Mouse (Mus musculus): ENCODE data around the gene Inpp5d. TPM values are rescaled to one million over a fixed set of nuclear protein-coding genes. Genes with fewer than 3 reads are reported as not detected.

Gene Inpp5d
- polyA plus RNA-seq, 1 experiment from 2014 or later, result 17.1 TPM

DNA sequence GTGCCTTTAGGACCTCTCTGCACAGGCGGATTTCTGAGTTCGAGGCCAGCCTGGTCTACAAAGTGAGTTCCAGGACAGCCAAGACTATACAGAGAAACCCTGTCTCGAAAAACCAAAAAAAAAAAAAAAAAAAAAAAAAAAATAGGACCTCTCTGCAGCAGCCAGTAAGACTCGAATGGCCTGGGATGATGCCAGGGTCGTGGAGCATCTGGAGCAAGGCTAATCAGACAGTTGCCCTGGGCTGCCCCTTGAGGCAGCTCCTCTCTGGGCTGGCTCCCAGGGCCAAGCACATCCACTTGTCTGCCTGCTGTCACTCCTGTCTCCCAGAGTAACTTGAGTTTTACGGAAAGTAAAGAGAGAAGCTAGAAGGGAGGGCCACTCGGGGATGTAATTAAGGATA, 24.9 kb downstream of the Inpp5d start:
- Histone ChIP-seq H3K27me3 (replicated peaks) (no peaks in the 10 kb centered on the region), H3K36me3 (peaks cover 20% of the 10 kb centered on the region; the same call in 1 of the 2 replicates), H3K9me3 (replicated peaks) (no peaks in the 10 kb centered on the region), H3K4me3 (no peak overlapping the region), H3K27ac (peak overlapping the region; percentile 33; the same call in 1 of the 2 replicates), H3K4me2 (no peak overlapping the region), H3K9ac (no peak overlapping the region), H3K4me1 (peaks cover 70% of the 10 kb centered on the region)
- no peak for ATAC-seq
- WGBS (ENCODE audit: insufficient replicate concordance), result 67% methylated on average over 7 of the region's 7 CpGs

DNA sequence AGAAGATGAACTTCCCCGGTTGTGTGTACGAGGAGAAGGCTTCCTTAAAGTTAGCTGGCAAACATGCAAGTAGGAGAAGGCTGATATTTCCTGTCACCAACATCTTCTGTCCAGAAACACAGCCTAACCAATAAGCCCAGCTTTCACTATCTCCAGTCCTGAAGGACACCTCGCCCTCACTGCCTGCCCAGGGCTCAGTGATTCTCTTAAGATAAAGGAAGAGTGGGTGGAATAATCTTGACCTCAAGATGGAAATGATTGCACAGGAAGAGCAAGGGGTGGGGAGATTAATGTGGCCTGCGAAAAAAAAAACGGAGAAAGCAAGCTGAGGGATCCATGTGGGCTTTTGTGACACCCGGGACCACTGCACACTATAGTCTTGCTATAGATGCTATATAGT, 25.6 kb downstream of the Inpp5d start:
- no peak for ATAC-seq

DNA sequence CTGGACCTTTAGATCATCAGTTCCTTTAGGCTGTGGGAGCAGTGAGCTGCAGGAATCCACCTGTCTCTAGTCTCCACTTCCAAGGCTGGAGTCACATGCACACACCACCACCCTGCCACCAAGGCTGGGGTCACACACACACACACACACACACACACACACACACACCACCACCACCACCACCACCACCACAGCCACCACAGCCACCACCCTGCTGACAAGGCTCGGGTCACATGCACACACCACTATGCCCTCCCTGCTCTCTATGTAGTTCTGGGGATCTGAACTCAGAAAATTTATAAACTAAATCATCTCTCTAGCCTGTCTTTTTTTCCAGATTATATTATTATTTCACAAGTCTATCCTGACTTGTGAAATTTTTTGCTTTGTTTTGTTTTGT, 27.7 kb downstream of the Inpp5d start:
- 41% methylated on average over 1 of the region's 1 CpGs for WGBS (ENCODE audit: insufficient replicate concordance)
- H3K27ac ChIP-seq, result peak overlapping the region; percentile 87
- ATAC-seq, result peak; percentile 61

More for the DNA sequence above, 25.6 kb downstream of the Inpp5d start:
- peak overlapping the region; percentile 61; the same call in 1 of the 2 replicates for H3K27ac ChIP-seq
- peaks cover 70% of the 10 kb centered on the region for H3K4me1 ChIP-seq
- H3K9ac ChIP-seq, result no peak overlapping the region; the same call in 1 of the 2 replicates
- H3K27me3 ChIP-seq (replicated peaks), result no peaks in the 10 kb centered on the region
- peak overlapping the region; percentile 23; the same call in 1 of the 2 replicates for H3K4me2 ChIP-seq
- WGBS (ENCODE audit: insufficient replicate concordance), result 23% methylated on average over 6 of the region's 6 CpGs
- H3K9me3 ChIP-seq (replicated peaks), result no peaks in the 10 kb centered on the region
- no peak overlapping the region for H3K4me3 ChIP-seq
- H3K36me3 ChIP-seq, result peaks cover 20% of the 10 kb centered on the region; the same call in 1 of the 2 replicates

DNA sequence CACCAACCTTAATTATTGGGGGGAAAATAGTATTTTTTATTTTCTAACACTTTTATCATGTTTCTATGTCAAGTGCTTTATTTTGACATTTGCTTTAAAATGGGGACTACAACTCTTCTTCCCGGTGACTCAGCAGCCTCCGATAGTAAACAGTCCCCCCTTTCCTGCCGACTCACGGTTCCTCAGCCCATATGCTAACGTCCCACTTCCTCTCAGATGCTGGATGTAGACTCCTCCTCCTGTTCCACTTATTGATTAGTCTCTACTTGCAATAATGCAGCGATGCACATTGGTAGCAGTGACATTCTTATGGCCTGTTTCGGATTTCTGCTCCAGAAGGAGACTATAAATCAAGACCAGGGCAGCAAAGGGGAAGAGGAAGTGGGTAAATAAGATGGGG, 28.5 kb downstream of the Inpp5d start:
- peak; percentile 77 for ATAC-seq

More for the DNA sequence above, 27.7 kb downstream of the Inpp5d start:
- Histone ChIP-seq H3K9ac (no peak overlapping the region; the same call in 1 of the 2 replicates), H3K9me3 (replicated peaks) (no peaks in the 10 kb centered on the region), H3K4me3 (no peak overlapping the region), H3K4me2 (no peak overlapping the region), H3K4me1 (peaks cover 72% of the 10 kb centered on the region), H3K36me3 (peaks cover 13% of the 10 kb centered on the region; the same call in 1 of the 2 replicates), H3K27me3 (replicated peaks) (no peaks in the 10 kb centered on the region)

DNA sequence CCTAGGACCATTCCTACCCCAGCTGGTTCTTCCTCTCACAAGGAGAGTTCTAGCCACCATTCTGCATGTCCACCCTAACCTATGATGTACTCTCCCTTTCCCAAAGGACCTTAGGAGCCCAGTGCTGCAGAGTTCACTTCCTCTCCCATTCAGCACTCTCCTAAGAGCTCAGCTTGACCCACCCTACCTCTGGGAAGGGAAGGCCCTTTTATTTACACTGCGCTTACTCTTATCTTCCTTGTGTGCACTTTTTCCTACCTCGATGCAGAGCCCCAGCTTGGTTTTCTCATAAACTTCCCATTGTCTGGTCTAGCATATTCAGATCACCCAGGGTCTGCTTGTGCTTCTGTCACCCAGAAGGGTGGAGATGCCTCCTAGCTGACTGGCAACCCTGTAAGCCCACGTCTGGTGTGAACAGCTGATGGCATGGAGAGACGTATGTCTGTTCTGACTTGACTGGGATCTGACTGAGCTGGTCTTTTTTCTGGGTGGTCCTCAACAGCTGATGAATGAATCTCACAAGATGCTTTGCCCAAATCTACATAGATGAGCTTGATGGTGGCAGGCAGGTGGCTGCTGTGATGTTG, 29.2 kb downstream of the Inpp5d start:
- Histone ChIP-seq H3K27me3 (replicated peaks) (no peaks in the 10 kb centered on the region), H3K27ac (peak overlapping the region; percentile 87), H3K9ac (peak overlapping the region; percentile 57; the same call in 1 of the 2 replicates), H3K4me3 (no peak overlapping the region), H3K36me3 (0 out of 2 replicates have a peak, but pooled peaks cover 3% of the 10 kb centered on the region), H3K4me1 (peaks cover 72% of the 10 kb centered on the region), H3K4me2 (peak overlapping the region; percentile 42), H3K9me3 (replicated peaks) (no peaks in the 10 kb centered on the region)
- WGBS (ENCODE audit: insufficient replicate concordance), result 35% methylated on average over 4 of the region's 4 CpGs
- ATAC-seq, result peak; percentile 53

More for the DNA sequence above, 28.5 kb downstream of the Inpp5d start:
- Histone ChIP-seq H3K4me2 (peak overlapping the region; percentile 42), H3K27ac (peak overlapping the region; percentile 87), H3K4me1 (peaks cover 72% of the 10 kb centered on the region), H3K27me3 (replicated peaks) (no peaks in the 10 kb centered on the region), H3K9me3 (replicated peaks) (no peaks in the 10 kb centered on the region), H3K4me3 (no peak overlapping the region), H3K9ac (peak overlapping the region; percentile 57), H3K36me3 (peaks cover 6% of the 10 kb centered on the region; the same call in 1 of the 2 replicates)
- 18% methylated on average over 7 of the region's 7 CpGs for WGBS (ENCODE audit: insufficient replicate concordance)

DNA sequence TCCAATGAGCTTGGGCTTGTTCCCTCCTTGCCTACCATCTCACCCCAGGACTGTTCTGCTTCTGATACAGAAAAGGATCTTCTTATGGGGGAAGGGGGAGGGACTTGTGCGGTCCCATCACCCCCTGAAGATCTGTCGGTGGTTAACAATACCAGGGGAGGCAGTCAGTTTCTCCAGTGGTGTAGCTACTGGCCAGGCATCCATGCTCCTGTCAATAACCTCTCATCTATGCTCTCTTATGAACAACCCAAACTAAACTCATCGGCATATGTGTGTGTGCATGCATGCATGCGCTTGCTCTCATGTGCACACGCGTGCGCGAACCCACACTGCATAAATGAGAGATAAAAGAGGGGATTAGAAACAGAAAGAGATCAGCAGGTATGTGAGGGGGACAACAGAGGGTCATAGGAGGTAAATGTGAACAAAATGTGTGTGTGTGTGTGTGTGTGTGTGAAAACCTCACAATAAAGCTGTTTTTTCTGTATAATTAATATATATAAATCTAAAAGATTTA, 29.9 kb downstream of the Inpp5d start:
- Histone ChIP-seq H3K9me3 (replicated peaks) (no peaks in the 10 kb centered on the region), H3K4me1 (peaks cover 71% of the 10 kb centered on the region), H3K9ac (peak overlapping the region; percentile 64), H3K4me3 (no peak overlapping the region), H3K4me2 (peak overlapping the region; percentile 67), H3K27ac (peak overlapping the region; percentile 87), H3K36me3 (no peaks in the 10 kb centered on the region), H3K27me3 (replicated peaks) (no peaks in the 10 kb centered on the region)
- WGBS (ENCODE audit: insufficient replicate concordance), result 75% methylated on average over 8 of the region's 8 CpGs
- no peak for ATAC-seq

DNA sequence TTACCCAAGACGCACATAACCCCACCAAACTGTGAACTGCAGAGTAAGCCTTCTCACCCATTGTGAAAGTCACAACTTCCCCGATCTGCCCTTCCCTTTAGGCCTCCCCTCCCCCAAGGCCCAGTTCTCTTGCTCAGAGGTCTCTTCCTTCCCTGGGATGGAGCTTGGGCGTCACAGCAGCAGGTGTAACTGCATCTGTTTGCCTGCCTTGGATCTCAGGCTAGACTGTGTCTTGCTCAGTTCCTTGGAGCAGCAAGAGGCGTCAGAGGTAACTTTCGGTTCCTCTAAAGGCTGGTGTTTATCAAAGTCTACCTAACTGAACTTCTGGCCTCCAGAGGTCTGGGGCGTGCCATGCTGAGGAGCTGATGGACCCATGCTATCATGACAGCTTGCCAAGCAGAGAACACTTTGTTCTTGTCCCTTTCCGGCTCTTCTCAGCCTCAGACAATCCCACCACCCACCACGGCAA, 30.5 kb downstream of the Inpp5d start:
- ATAC-seq, result peak; percentile 68
- Histone ChIP-seq H3K9ac (peak overlapping the region; percentile 64), H3K36me3 (no peaks in the 10 kb centered on the region), H3K4me3 (peak overlapping the region; percentile 36), H3K27me3 (replicated peaks) (no peaks in the 10 kb centered on the region), H3K4me1 (peaks cover 65% of the 10 kb centered on the region), H3K9me3 (replicated peaks) (no peaks in the 10 kb centered on the region), H3K4me2 (peak overlapping the region; percentile 67), H3K27ac (peak overlapping the region; percentile 87)
- 22% methylated on average over 8 of the region's 8 CpGs for WGBS (ENCODE audit: insufficient replicate concordance)

DNA sequence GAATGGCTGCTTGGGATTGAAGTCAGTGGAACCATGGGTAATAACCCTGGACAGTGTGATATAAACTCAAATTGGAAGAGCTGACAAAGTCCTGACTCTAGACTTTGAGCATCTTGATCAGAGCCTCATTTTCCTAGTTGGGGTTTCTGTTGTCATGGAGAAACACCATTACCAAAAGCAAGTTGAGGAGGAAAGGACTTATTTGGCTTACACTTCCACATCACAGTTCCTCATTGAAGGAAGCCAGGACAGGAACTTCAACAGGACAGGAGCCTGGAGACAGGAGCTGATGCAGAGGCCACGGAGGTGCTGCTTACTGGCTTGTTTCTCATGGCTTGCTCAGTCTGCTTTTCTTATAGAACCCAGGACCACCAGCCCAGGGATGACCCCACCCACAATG, 31.3 kb downstream of the Inpp5d start:
- H3K27ac ChIP-seq, result peak overlapping the region; percentile 87
- H3K27me3 ChIP-seq (replicated peaks), result no peaks in the 10 kb centered on the region
- no peak overlapping the region for H3K4me2 ChIP-seq
- H3K4me1 ChIP-seq, result peaks cover 59% of the 10 kb centered on the region
- no peak for ATAC-seq
- no peak overlapping the region for H3K9ac ChIP-seq
- 85% methylated on average over 1 of the region's 1 CpGs for WGBS (ENCODE audit: insufficient replicate concordance)
- no peaks in the 10 kb centered on the region for H3K36me3 ChIP-seq
- H3K9me3 ChIP-seq (replicated peaks), result no peaks in the 10 kb centered on the region
- no peak overlapping the region for H3K4me3 ChIP-seq

DNA sequence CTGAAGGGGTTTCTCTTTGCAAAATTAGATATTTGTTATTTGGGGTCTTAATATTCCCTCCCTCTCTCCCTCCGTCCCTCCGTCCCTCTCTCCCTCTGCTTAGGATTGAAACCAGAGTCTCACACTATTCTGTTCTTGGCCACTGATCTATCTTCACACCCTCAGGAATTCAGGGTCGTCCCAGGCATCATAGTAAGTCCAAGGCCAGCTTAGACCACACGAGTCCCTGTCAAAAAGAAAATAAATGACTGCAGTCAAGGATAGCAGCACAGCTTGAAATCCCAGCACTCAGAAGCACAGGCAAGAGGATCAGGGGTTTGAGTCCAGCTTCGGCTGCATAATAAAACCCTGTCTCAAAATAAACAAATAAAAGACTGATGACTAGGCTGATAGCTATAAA, 35.0 kb downstream of the Inpp5d start:
- no peaks in the 10 kb centered on the region for H3K36me3 ChIP-seq
- H3K4me1 ChIP-seq, result peaks cover 58% of the 10 kb centered on the region
- no peak overlapping the region for H3K4me2 ChIP-seq
- no peak overlapping the region for H3K4me3 ChIP-seq
- 69% methylated on average over 5 of the region's 5 CpGs for WGBS (ENCODE audit: insufficient replicate concordance)
- no peak overlapping the region for H3K27ac ChIP-seq
- no peaks in the 10 kb centered on the region for H3K9me3 ChIP-seq (replicated peaks)
- no peak for ATAC-seq
- H3K9ac ChIP-seq, result no peak overlapping the region
- H3K27me3 ChIP-seq (replicated peaks), result no peaks in the 10 kb centered on the region

DNA sequence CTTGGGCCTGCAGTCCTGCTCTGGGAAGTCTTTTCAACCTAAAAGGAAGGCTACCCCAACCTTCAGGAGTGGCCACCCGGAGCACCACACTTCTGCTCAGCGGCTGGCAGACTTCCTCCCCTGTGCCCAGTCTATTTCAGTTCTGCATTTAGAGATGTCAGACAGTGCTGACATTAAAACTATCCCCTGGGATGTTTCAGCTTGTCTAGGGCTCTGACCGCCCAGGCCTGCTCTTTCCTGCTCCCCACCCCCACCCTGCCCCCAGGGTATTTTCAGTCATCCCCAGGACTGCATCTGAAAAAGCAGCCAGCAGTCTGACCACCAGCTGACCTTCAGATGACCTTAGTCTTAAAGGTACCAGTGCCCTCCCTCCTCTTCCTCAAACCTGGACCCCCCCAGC, 38.0 kb downstream of the Inpp5d start:
- H3K27ac ChIP-seq, result 0 out of 2 replicates have a peak overlapping the region, but pooled peaks have one; percentile 23
- WGBS (ENCODE audit: insufficient replicate concordance), result 51% methylated on average over 3 of the region's 3 CpGs

DNA sequence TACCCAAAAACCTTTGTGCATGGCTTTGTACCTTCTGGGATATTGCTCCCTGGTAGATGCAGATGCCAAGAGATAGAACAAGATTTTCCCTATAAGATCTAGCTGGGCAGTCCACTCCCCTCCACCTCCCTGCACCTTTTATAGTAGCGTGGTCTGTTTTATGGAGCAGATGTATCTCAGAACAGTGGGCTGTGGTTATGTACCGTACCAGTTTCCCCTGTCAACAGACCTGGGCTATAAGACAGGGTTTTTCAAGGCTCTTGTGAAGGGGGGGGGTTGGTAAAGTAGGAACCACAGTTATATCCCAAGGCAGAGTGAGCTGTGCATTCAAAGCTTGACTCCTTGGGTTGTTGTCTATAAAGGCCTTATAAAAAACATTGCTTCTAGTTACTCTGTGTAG, 38.4 kb downstream of the Inpp5d start:
- Histone ChIP-seq H3K27ac (0 out of 2 replicates have a peak overlapping the region, but pooled peaks have one; percentile 23), H3K4me3 (no peak overlapping the region), H3K9me3 (replicated peaks) (peaks cover 4% of the 10 kb centered on the region; the same call in 1 of the 2 replicates), H3K9ac (no peak overlapping the region), H3K36me3 (peaks cover 10% of the 10 kb centered on the region; the same call in 1 of the 2 replicates), H3K27me3 (replicated peaks) (no peaks in the 10 kb centered on the region), H3K4me2 (no peak overlapping the region), H3K4me1 (peaks cover 38% of the 10 kb centered on the region)
- ATAC-seq, result no peak
- 68% methylated on average over 2 of the region's 2 CpGs for WGBS (ENCODE audit: insufficient replicate concordance)

More for the DNA sequence above, 38.0 kb downstream of the Inpp5d start:
- Histone ChIP-seq H3K4me1 (peaks cover 38% of the 10 kb centered on the region), H3K4me3 (no peak overlapping the region), H3K27me3 (replicated peaks) (no peaks in the 10 kb centered on the region), H3K4me2 (no peak overlapping the region), H3K9me3 (replicated peaks) (no peaks in the 10 kb centered on the region; the same call in 1 of the 2 replicates), H3K36me3 (peaks cover 6% of the 10 kb centered on the region; the same call in 1 of the 2 replicates), H3K9ac (no peak overlapping the region)
- no peak for ATAC-seq

DNA sequence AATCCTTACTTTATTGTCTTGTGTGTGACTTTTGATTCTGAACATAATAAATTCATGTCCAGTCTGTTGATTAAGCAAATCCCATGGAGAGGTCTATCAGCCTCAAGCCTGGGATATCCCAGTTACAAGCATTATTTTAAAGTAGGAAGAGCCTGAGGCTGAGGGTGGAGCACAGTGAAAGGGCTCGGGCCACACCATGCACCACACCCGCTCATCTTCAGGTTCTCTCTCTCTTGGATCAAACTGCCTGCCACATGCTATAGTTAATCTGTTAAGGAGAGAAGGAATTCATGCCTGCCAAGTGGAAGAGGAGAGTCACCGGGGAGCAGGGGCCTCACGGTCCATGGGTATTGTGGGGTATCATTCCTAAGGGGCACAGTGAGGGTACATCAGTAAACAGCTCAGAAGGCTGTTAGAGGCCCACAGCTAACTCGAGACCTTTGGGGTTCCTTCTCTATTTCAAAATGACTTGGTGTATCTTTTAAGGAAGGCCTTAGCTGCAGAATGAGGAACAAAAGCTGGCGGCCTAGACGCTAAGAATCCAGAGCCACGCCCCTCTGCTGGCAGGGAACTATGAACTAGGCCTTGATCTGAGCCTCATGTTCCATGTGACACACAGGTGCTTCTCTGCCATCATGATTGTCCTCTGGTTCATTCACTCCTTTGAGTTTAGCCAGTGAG, 39.0 kb downstream of the Inpp5d start:
- H3K4me1 ChIP-seq, result peaks cover 38% of the 10 kb centered on the region
- peaks cover 13% of the 10 kb centered on the region; the same call in 1 of the 2 replicates for H3K36me3 ChIP-seq
- 33% methylated on average over 8 of the region's 8 CpGs for WGBS (ENCODE audit: insufficient replicate concordance)
- H3K9me3 ChIP-seq (replicated peaks), result peaks cover 9% of the 10 kb centered on the region; the same call in 1 of the 2 replicates
- H3K27ac ChIP-seq, result peak overlapping the region; percentile 41
- no peak overlapping the region for H3K4me3 ChIP-seq
- H3K9ac ChIP-seq, result no peak overlapping the region
- no peaks in the 10 kb centered on the region for H3K27me3 ChIP-seq (replicated peaks)
- ATAC-seq, result no peak
- H3K4me2 ChIP-seq, result no peak overlapping the region
